Mouse (Mus musculus) liver, adult 2 months (tissue): ENCODE data around the gene Gm17334. TPM values are rescaled to one million over a fixed set of nuclear protein-coding genes. Genes with fewer than 3 reads are reported as not detected.
A peak's percentile ranks its signal among the peaks of the same experiment; 100 is the strongest.

Experiments used
- DNase-seq: peaks from one replicate; pipeline ENCODE4 v3.0.0-alpha.2; 2011; ENCODE audit warnings: low read depth, low spot score; ENCODE audit errors: extremely low read depth
- H3K27ac ChIP-seq: fragments of 200-500 bp; replicated peaks from 2 replicates; pipeline ENCODE4 v1.5.1; 2012; ENCODE audit warnings: low read depth, mild to moderate bottlenecking, control low read depth, inconsistent platforms, low read length; ENCODE audit not compliant: insufficient read depth
- H3K27me3 ChIP-seq: fragments of 200-500 bp; 2 replicates; pipeline ENCODE4 v1.6.1; 2012; ENCODE audit warnings: mild to moderate bottlenecking, moderate library complexity, low read length, inconsistent platforms; ENCODE audit not compliant: control insufficient read depth, insufficient read depth
- H3K36me3 ChIP-seq: fragments of 200-500 bp; 2 replicates; pipeline ENCODE4 v1.6.1; 2012; ENCODE audit warnings: low read length, inconsistent platforms; ENCODE audit not compliant: control insufficient read depth, insufficient read depth
- H3K4me1 ChIP-seq: fragments of 200-500 bp; 2 replicates; pipeline ENCODE4 v1.6.1; 2011; ENCODE audit warnings: low read length; ENCODE audit not compliant: control insufficient read depth, insufficient read depth
- H3K4me3 ChIP-seq: fragments of 200-500 bp; 2 replicates; pipeline ENCODE4 v1.5.1; 2011; ENCODE audit warnings: low read depth, mild to moderate bottlenecking, control low read depth, low read length, moderate library complexity; ENCODE audit not compliant: insufficient read depth
- H3K79me2 ChIP-seq: fragments of 200-500 bp; 2 replicates; pipeline ENCODE4 v1.6.1; 2012; ENCODE audit warnings: inconsistent platforms, mild to moderate bottlenecking, low read length, moderate library complexity; ENCODE audit not compliant: control insufficient read depth, insufficient read depth
- H3K9ac ChIP-seq: fragments of 200-500 bp; 2 replicates; pipeline ENCODE4 v1.6.1; 2012; ENCODE audit warnings: low read depth, mild to moderate bottlenecking, control low read depth, inconsistent platforms, low read length
- CTCF ChIP-seq: fragments of 200-500 bp; IDR thresholded peaks from 2 replicates; pipeline ENCODE4 v1.5.1; 2011; ENCODE audit warnings: low read depth, low read length, control low read depth
- POLR2A ChIP-seq: fragments of 200-500 bp; IDR thresholded peaks from 2 replicates; pipeline ENCODE4 v1.6.1; 2011; ENCODE audit warnings: low read length, control low read depth; ENCODE audit not compliant: insufficient read depth; ENCODE audit errors: extremely low read depth
- WGBS: fragments of 180-500 bp; shearing (Covaris S2); methylation state at CpG from one replicate; pipeline ENCODE4 v1.1.7; 2018; 5-methylcytosine and 5-hydroxymethylcytosine counted together
- polyA plus RNA-seq: library from polyadenylated mRNA; depleted of rRNA; stranded (reverse); fragments of >200 nt; gene quantifications from 2 replicates; pipeline ENCODE4 v1.2.3, GENCODE M21; 2012
- total RNA-seq: library from RNA; depleted of rRNA; stranded (reverse); fragments of >200 nt; gene quantifications from 2 replicates; pipeline ENCODE4 v1.2.3, GENCODE M21; 2014

Gene Gm17334
- total and polyA plus RNA-seq, 2 experiments, result 0.16 TPM; not detected in 1

DNA sequence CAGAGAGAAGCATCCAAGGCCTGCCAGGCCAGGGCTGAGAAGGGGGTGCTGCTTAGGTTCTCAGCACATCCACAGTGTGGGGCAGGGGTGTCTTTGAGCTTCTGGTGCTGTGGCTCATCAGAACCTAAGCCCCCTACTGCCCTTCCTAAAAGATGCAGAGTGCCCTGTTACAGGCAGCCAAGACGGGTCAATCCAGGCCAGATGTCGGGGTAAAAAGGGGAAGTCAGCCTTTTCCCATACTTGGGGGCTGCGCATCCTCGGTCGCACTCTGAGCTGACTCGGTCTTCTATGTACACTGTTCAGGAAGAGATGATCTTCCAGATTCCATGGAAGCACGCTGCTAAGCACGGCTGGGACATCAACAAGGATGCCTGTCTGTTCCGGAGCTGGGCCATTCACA is 451 bp downstream of the Gm17334 start:
- peaks cover 16% of the 10 kb centered on the region for H3K4me1 ChIP-seq
- TF ChIP-seq CTCF (no peak), POLR2A (no peak)
- peak overlapping the region; percentile 50 for H3K9ac ChIP-seq
- H3K4me3 ChIP-seq, result peak overlapping the region; percentile 24
- no peaks in the 10 kb centered on the region for H3K27me3 ChIP-seq
- H3K79me2 ChIP-seq, result no peaks in the 10 kb centered on the region; the same call in 1 of the 2 replicates
- peak overlapping the region; percentile 30; the same call in 1 of the 2 replicates for H3K27ac ChIP-seq
- H3K36me3 ChIP-seq, result peaks cover 35% of the 10 kb centered on the region
- DNase-seq, result no peak
- 74% methylated on average over 9 of the region's 9 CpGs for WGBS

DNA sequence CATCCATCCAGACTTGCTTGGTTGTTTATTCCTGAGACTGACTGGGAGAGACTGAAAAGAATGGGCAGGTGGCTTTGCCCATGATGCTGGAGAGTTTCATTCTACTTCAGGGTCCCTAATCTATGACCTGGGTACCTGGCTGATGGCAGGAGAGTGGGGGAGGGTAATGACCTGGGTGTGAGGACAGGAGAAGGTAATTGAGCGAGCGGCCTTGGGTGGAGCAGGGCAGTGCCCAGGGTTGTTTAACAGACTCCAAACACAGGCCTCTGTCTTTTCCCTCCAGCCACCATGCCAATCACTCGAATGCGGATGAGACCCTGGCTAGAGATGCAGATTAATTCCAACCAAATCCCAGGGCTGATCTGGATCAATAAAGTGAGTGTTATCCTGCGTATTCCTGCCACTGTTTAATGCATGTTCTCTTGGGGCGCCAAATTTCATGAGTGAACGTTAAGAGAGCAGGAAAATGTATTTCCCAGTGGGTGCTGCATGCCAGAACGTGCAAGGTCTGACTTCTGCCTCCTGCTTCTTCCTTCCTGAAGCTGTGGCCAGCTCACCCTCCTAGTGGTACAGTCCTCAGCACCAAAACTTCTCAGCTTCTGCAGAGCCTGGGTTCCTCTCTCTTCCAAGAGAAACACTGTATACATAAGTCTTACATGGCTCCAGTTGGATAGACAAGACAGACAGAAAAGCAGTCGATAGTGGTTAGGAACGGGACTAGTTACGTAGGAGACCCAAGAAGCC is 1.8 kb downstream of the Gm17334 start:
- H3K9ac ChIP-seq, result peak overlapping the region; percentile 91
- H3K4me3 ChIP-seq, result peak overlapping the region; percentile 81
- peak; percentile 64 for DNase-seq
- no peak for TF ChIP-seq CTCF
- no peak for TF ChIP-seq POLR2A
- peak overlapping the region; percentile 86 for H3K27ac ChIP-seq
- peaks cover 22% of the 10 kb centered on the region for H3K36me3 ChIP-seq
- peaks cover 14% of the 10 kb centered on the region for H3K4me1 ChIP-seq
- no peaks in the 10 kb centered on the region; the same call in 1 of the 2 replicates for H3K79me2 ChIP-seq
- WGBS, result 22% methylated on average over 11 of the region's 11 CpGs
- H3K27me3 ChIP-seq, result no peaks in the 10 kb centered on the region

DNA sequence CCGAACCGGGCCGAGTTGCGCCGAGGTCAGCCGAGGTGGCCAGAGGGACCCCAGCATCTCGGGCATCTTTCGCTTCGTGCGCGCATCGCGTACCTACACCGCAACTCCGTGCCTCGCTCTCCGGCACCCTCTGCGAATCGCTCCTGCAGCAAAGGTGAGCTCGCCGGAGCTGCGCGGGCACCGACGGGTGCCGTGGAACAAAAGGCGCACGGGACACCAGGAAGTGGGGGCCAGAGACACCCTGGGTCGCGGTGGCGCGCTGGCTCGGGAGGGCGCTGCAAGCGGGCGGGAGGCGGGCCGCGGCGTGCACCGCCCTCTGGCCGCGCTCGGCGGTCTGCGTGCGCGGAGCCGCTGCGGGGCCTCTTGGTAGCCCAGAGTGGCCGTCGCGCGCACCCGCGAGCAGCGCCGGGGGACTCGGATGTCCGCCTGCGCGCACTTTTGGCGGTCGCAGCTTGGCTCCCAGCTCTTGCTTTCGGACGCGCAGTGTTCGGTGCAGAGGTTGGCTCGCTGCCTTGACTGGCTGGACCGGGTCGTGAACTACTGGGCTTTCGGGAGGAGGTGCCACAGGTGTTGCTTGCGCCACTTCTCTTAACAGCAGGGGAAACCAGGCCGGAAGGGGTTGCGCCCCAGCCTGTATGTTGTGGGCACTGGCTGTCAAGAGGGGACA is 2.7 kb downstream of the Gm17334 start:
- WGBS, result under 1% methylated on average over 75 of the region's 75 CpGs
- no peaks in the 10 kb centered on the region; the same call in 1 of the 2 replicates for H3K79me2 ChIP-seq
- H3K27me3 ChIP-seq, result no peaks in the 10 kb centered on the region
- peak overlapping the region; percentile 81 for H3K4me3 ChIP-seq
- peaks cover 18% of the 10 kb centered on the region for H3K36me3 ChIP-seq
- H3K27ac ChIP-seq, result peak overlapping the region; percentile 86
- peaks cover 14% of the 10 kb centered on the region for H3K4me1 ChIP-seq
- peak overlapping the region; percentile 91 for H3K9ac ChIP-seq
- TF ChIP-seq CTCF, result no peak
- 0 out of 2 replicates have a peak, but pooled peaks have one; percentile 21 for TF ChIP-seq POLR2A
- peak; percentile 80 for DNase-seq

DNA sequence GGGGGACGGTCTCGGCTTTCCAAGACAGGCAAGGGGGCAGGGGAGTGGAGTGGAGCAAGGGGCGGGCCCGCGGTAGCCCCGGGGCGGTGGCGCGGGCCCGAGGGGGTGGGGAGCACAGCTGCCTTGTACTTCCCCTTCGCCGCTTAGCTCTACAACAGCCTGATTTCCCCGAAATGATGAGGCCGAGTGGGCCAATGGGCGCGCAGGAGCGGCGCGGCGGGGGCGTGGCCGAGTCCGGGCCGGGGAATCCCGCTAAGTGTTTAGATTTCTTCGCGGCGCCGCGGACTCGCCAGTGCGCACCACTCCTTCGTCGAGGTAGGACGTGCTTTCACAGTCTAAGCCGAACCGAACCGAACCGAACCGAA is 3.2 kb downstream of the Gm17334 start, which contains the start of gene Irf1:
TSS of gene Irf1 (plus strand) at position 255 of the 365 bp plus-strand sequence.
- Histone ChIP-seq H3K4me1 (peaks cover 16% of the 10 kb centered on the region), H3K27me3 (no peaks in the 10 kb centered on the region), H3K36me3 (peaks cover 18% of the 10 kb centered on the region), H3K79me2 (no peaks in the 10 kb centered on the region; the same call in 1 of the 2 replicates), H3K4me3 (peak within 1 kb of the TSS; percentile 81), H3K27ac (peak within 1 kb of the TSS; percentile 86), H3K9ac (peak within 1 kb of the TSS; percentile 91)
- DNase-seq, result peak; percentile 75
- under 1% methylated on average over 40 of the region's 40 CpGs for WGBS
- TF ChIP-seq CTCF, result no peak
- peak; percentile 96 for TF ChIP-seq POLR2A

DNA sequence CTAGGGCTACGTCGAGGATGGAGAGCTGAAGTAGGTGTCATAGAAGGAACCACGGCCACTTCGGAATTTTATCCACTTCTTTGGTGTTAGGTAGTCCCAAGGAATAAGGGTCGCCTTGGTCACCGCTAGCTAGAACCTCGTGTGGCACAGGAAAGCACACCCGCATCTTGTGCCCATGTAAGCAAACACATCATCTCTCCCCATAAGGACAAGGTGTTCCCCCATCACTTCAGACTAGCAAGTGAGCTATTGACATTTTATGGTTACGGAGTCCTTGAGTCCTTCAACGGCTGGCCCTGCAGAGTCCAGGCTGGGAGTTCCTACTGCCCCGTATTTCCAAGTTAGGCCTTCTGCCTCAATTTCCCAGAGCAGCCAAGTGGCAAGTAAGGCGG is 3.8 kb downstream of the Gm17334 start:
- peaks cover 15% of the 10 kb centered on the region for H3K36me3 ChIP-seq
- H3K4me1 ChIP-seq, result peaks cover 19% of the 10 kb centered on the region
- peak overlapping the region; percentile 82 for H3K27ac ChIP-seq
- no peaks in the 10 kb centered on the region for H3K27me3 ChIP-seq
- 77% methylated on average over 12 of the region's 12 CpGs for WGBS
- no peak for TF ChIP-seq CTCF
- TF ChIP-seq POLR2A, result no peak
- no peak for DNase-seq
- H3K4me3 ChIP-seq, result peak overlapping the region; percentile 81; the same call in 1 of the 2 replicates
- peak overlapping the region; percentile 63 for H3K9ac ChIP-seq
- H3K79me2 ChIP-seq, result no peaks in the 10 kb centered on the region; the same call in 1 of the 2 replicates
